Mouse (Mus musculus) cerebellum, adult 2 months (tissue): ENCODE data around the gene Rybp.

ENCODE experiments used
- CTCF ChIP-seq: fragments of 200-500 bp; IDR thresholded peaks from 2 replicates; pipeline ENCODE4 v1.5.1; 2011; ENCODE audit warnings: low read depth, mild to moderate bottlenecking, control low read depth, low read length, moderate library complexity, borderline replicate concordance; ENCODE audit not compliant: insufficient read depth
- POLR2A ChIP-seq: fragments of 200-500 bp; IDR thresholded peaks from 2 replicates; pipeline ENCODE4 v1.6.1; 2011; ENCODE audit warnings: low read length, control low read depth, borderline replicate concordance; ENCODE audit not compliant: insufficient read depth

DNA sequence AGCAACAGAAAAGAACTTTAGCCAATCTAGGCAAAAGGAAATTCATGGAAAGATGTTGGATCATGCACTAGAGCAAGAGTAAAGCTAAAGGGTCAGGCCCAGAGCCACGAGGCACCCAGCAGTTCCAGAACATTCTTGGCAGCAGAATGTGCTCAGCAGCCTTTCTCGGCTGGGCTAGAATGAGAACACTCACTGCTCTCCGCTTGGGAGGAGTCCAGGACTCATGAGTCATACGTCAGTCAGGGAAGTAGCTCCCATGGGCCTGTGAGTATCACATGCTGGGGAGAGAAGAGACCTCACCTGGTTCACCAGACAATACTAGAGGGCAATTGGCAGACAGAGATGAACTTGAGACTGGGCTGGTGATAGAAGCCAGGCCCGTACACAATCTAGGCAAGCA lies 39.8 kb upstream of the Rybp start:
- TF ChIP-seq CTCF (no peak), POLR2A (no peak)
